Mouse (Mus musculus) hindbrain, embryonic 12.5 days (tissue): ENCODE data around the gene Tent4a. TPM values are rescaled to one million over a fixed set of nuclear protein-coding genes. Genes with fewer than 3 reads are reported as not detected.
"Not testable (repeated sequence)": the region's sequence is repeated elsewhere in the genome, so short reads cannot be mapped to it uniquely, and the experiment has no call there.

Source experiments
- ATAC-seq: fragments of 200-750 bp; cut with Nextera tagmentation; 2 replicates; pipeline ENCODE4 v1.8.0; 2017; ENCODE audit warnings: moderate TSS enrichment; ENCODE audit not compliant: low FRiP score
- H3K27ac ChIP-seq: fragments of 300-500 bp; sonication (generic); 2 replicates; pipeline ENCODE4 v1.5.1; 2016; ENCODE audit warnings: mild to moderate bottlenecking
- H3K27me3 ChIP-seq: fragments of 300-500 bp; sonication (generic); 2 replicates; pipeline ENCODE4 v1.6.1; 2016; ENCODE audit warnings: mild to moderate bottlenecking
- H3K36me3 ChIP-seq: fragments of 300-500 bp; sonication (generic); 2 replicates; pipeline ENCODE4 v1.6.1; 2016; ENCODE audit warnings: mild to moderate bottlenecking
- H3K4me1 ChIP-seq: fragments of 300-500 bp; sonication (generic); 2 replicates; pipeline ENCODE4 v1.6.1; 2016
- H3K4me2 ChIP-seq: fragments of 300-500 bp; sonication (generic); replicated peaks from 2 replicates; pipeline ENCODE4 v1.6.1; 2016; ENCODE audit warnings: mild to moderate bottlenecking
- H3K4me3 ChIP-seq: fragments of 300-500 bp; sonication (generic); 2 replicates; pipeline ENCODE4 v1.5.1; 2016; ENCODE audit warnings: mild to moderate bottlenecking
- H3K9ac ChIP-seq: fragments of 300-500 bp; sonication (generic); 2 replicates; pipeline ENCODE4 v1.6.1; 2016; ENCODE audit warnings: mild to moderate bottlenecking, moderate library complexity
- H3K9me3 ChIP-seq: fragments of 300-500 bp; sonication (generic); replicated peaks from 2 replicates; pipeline ENCODE4 v1.6.1; 2016; ENCODE audit warnings: mild to moderate bottlenecking
- WGBS: fragments of 180-500 bp; shearing (Covaris S2); methylation state at CpG from one replicate; pipeline ENCODE4 v1.1.7; 2016; 5-methylcytosine and 5-hydroxymethylcytosine counted together
- polyA plus RNA-seq: library from polyadenylated mRNA; unstranded; fragments of >200 nt; fragmentation: Nextera tagmentation; extraction: Ambion mirVana; gene quantifications from 2 replicates; pipeline ENCODE4 v1.2.1, GENCODE M21; 2016

Gene Tent4a
- polyA plus RNA-seq = 5.9 and 8.4 TPM in 2 replicates

GRCm38 (mm10) chr13:69534334-69534653 is at the start of gene Tent4a:
Tent4a (minus strand) TSS chr13:69534617.
- under 1% methylated on average over 37 of the region's 57 CpGs for WGBS
- Histone ChIP-seq H3K27ac (peak within 1 kb of the TSS; percentile 96), H3K4me1 (peaks cover 54% of the 10 kb centered on the region), H3K27me3 (no peaks in the 10 kb centered on the region), H3K9me3 (no peaks in the 10 kb centered on the region), H3K4me3 (peak within 1 kb of the TSS; percentile 99), H3K4me2 (peak within 1 kb of the TSS; percentile 94), H3K36me3 (0 out of 2 replicates have a peak, but pooled peaks cover 6% of the 10 kb centered on the region), H3K9ac (peak within 1 kb of the TSS; percentile 97)
- peak; percentile 77 for ATAC-seq

GRCm38 (mm10) chr13:69583591-69583990 is 49.2 kb upstream of the Tent4a start:
- WGBS = 96% methylated on average over 6 of the region's 6 CpGs
- Histone ChIP-seq H3K27me3 (no peaks in the 10 kb centered on the region), H3K9ac (no peak overlapping the region), H3K4me1 (no peaks in the 10 kb centered on the region), H3K4me3 (no peak overlapping the region), H3K27ac (no peak overlapping the region), H3K9me3 (no peaks in the 10 kb centered on the region), H3K36me3 (no peaks in the 10 kb centered on the region), H3K4me2 (no peak overlapping the region)
- no peak for ATAC-seq

- 83% methylated on average over 6 of the region's 6 CpGs for WGBS
- H3K9me3 ChIP-seq = no peaks in the 10 kb centered on the region
- no peak overlapping the region for H3K9ac ChIP-seq
- no peak overlapping the region for H3K27ac ChIP-seq
- no peaks in the 10 kb centered on the region for H3K36me3 ChIP-seq
- ATAC-seq = no peak
- H3K4me3 ChIP-seq = no peak overlapping the region
- no peak overlapping the region for H3K4me2 ChIP-seq
- H3K27me3 ChIP-seq = no peaks in the 10 kb centered on the region
- no peaks in the 10 kb centered on the region for H3K4me1 ChIP-seq
These were observed 48.0 kb upstream of the Tent4a start for GRCm38 (mm10) chr13:69582411-69582810.

- Histone ChIP-seq H3K4me1 (no peaks in the 10 kb centered on the region), H3K9ac (no peak overlapping the region), H3K36me3 (no peaks in the 10 kb centered on the region), H3K9me3 (no peaks in the 10 kb centered on the region), H3K27ac (no peak overlapping the region), H3K4me3 (no peak overlapping the region), H3K27me3 (no peaks in the 10 kb centered on the region), H3K4me2 (no peak overlapping the region)
- WGBS = 90% methylated on average over 16 of the region's 16 CpGs
- ATAC-seq = no peak
These were observed 42.9 kb upstream of the Tent4a start for GRCm38 (mm10) chr13:69577181-69577834.

- Histone ChIP-seq H3K9ac (no peak overlapping the region), H3K4me2 (no peak overlapping the region), H3K27me3 (no peaks in the 10 kb centered on the region), H3K4me1 (no peaks in the 10 kb centered on the region), H3K36me3 (no peaks in the 10 kb centered on the region), H3K27ac (no peak overlapping the region), H3K4me3 (no peak overlapping the region), H3K9me3 (no peaks in the 10 kb centered on the region)
- WGBS = 66% methylated on average over 11 of the region's 11 CpGs
- ATAC-seq = no peak
These were observed 42.3 kb upstream of the Tent4a start for GRCm38 (mm10) chr13:69576676-69577075.

GRCm38 (mm10) chr13:69572594-69572993 is 38.2 kb upstream of the Tent4a start:
- 94% methylated on average over 3 of the region's 3 CpGs for WGBS

GRCm38 (mm10) chr13:69569201-69569600 is 34.8 kb upstream of the Tent4a start:
- Histone ChIP-seq H3K4me1 (no peaks in the 10 kb centered on the region), H3K36me3 (no peaks in the 10 kb centered on the region), H3K4me3 (no peak overlapping the region), H3K4me2 (no peak overlapping the region), H3K9ac (no peak overlapping the region), H3K27me3 (no peaks in the 10 kb centered on the region), H3K27ac (no peak overlapping the region), H3K9me3 (no peaks in the 10 kb centered on the region)
- ATAC-seq = no peak
- 89% methylated on average over 9 of the region's 9 CpGs for WGBS

More at GRCm38 (mm10) chr13:69572594-69572993, 38.2 kb upstream of the Tent4a start:
- Histone ChIP-seq H3K4me2 (no peak overlapping the region), H3K4me1 (no peaks in the 10 kb centered on the region), H3K36me3 (no peaks in the 10 kb centered on the region), H3K9me3 (no peaks in the 10 kb centered on the region), H3K27me3 (no peaks in the 10 kb centered on the region), H3K27ac (no peak overlapping the region), H3K9ac (no peak overlapping the region), H3K4me3 (no peak overlapping the region)
- no peak for ATAC-seq

GRCm38 (mm10) chr13:69565401-69565800 is 31.0 kb upstream of the Tent4a start:
- not testable (repeated sequence) for ATAC-seq

GRCm38 (mm10) chr13:69564573-69564972 is 30.2 kb upstream of the Tent4a start:
- ATAC-seq = no peak
- Histone ChIP-seq H3K9me3 (no peaks in the 10 kb centered on the region), H3K27me3 (no peaks in the 10 kb centered on the region), H3K9ac (no peak overlapping the region), H3K4me2 (no peak overlapping the region), H3K4me3 (no peak overlapping the region), H3K4me1 (peaks cover 3% of the 10 kb centered on the region), H3K27ac (no peak overlapping the region), H3K36me3 (no peaks in the 10 kb centered on the region)

More at GRCm38 (mm10) chr13:69565401-69565800, 31.0 kb upstream of the Tent4a start:
- not testable (repeated sequence) for H3K4me1 ChIP-seq, H3K4me2 ChIP-seq, H3K4me3 ChIP-seq, H3K27ac ChIP-seq, H3K9me3 ChIP-seq, H3K36me3 ChIP-seq, H3K9ac ChIP-seq, H3K27me3 ChIP-seq
- 81% methylated on average over 4 of the region's 4 CpGs for WGBS

- Histone ChIP-seq H3K27ac (no peak overlapping the region), H3K27me3 (no peaks in the 10 kb centered on the region), H3K9ac (no peak overlapping the region), H3K4me3 (no peak overlapping the region), H3K4me2 (no peak overlapping the region), H3K36me3 (no peaks in the 10 kb centered on the region), H3K9me3 (no peaks in the 10 kb centered on the region), H3K4me1 (peaks cover 9% of the 10 kb centered on the region)
- ATAC-seq = no peak
- WGBS = 86% methylated on average over 3 of the region's 3 CpGs
These were observed 29.5 kb upstream of the Tent4a start for GRCm38 (mm10) chr13:69563905-69564304.

GRCm38 (mm10) chr13:69562654-69563574 is 28.5 kb upstream of the Tent4a start:
- no peak overlapping the region for H3K4me3 ChIP-seq
- H3K4me1 ChIP-seq = peaks cover 9% of the 10 kb centered on the region
- no peak overlapping the region for H3K27ac ChIP-seq
- H3K9me3 ChIP-seq = no peaks in the 10 kb centered on the region
- no peak for ATAC-seq
- no peaks in the 10 kb centered on the region for H3K27me3 ChIP-seq
- no peak overlapping the region for H3K9ac ChIP-seq
- no peak overlapping the region for H3K4me2 ChIP-seq
- WGBS = 71% methylated on average over 12 of the region's 12 CpGs
- no peaks in the 10 kb centered on the region for H3K36me3 ChIP-seq

- Histone ChIP-seq H3K27ac (no peak overlapping the region), H3K9ac (no peak overlapping the region), H3K36me3 (no peaks in the 10 kb centered on the region), H3K4me3 (no peak overlapping the region), H3K27me3 (no peaks in the 10 kb centered on the region), H3K4me2 (no peak overlapping the region), H3K9me3 (no peaks in the 10 kb centered on the region), H3K4me1 (peaks cover 9% of the 10 kb centered on the region)
- 83% methylated on average over 9 of the region's 9 CpGs for WGBS
- ATAC-seq = no peak
These were observed 27.6 kb upstream of the Tent4a start for GRCm38 (mm10) chr13:69562004-69562403.
